Mouse (Mus musculus): ENCODE results near the gene Col9a2.

DNA sequence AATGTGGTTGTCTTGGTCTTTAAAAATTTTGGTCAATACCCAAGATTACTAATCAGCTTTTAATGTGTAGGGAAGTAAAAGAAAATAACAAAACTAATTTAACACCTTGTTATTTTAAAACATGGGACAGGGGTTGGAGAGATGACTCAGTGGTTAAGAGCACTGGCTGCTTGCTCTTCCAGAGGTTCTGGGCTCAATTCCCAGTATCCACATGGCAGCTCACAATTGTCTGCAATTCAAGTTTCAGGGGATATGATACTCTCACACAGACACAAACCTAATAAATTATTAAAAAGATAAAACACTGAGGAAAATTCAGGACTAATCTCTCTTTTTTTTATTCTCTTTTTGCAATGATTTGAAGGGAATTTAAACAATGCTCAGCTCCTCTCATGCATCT lies 45.3 kb downstream of the Col9a2 start:
- TF ChIP-seq CTCF (IDR thresholded peaks at IDR 0.05; ENCODE audit: borderline replicate concordance, insufficient read depth, low read depth, low read length) (no peak), POLR2A (IDR thresholded peaks at IDR 0.05; ENCODE audit: borderline replicate concordance, insufficient read depth, low read length) (no peak)
